Mouse (Mus musculus) thymus, postnatal 10 days (tissue): Measurements from ENCODE around the gene Kcnh8.
A peak's percentile ranks its signal among the peaks of the same experiment; 100 is the strongest.

Source experiments
- DNase-seq, 2 experiments: peaks; one replicate each; pipeline ENCODE4 v3.0.0; 2021; ENCODE audit warnings: low spot score in 2 of 2

Kcnh8 gene

GRCm38 (mm10) chr17:52602093-52602780 lies at the start of gene Kcnh8:
Gene Kcnh8 (plus strand): TSS chr17:52602709.
- peak; percentile 28 to 37 for DNase-seq

DNA sequence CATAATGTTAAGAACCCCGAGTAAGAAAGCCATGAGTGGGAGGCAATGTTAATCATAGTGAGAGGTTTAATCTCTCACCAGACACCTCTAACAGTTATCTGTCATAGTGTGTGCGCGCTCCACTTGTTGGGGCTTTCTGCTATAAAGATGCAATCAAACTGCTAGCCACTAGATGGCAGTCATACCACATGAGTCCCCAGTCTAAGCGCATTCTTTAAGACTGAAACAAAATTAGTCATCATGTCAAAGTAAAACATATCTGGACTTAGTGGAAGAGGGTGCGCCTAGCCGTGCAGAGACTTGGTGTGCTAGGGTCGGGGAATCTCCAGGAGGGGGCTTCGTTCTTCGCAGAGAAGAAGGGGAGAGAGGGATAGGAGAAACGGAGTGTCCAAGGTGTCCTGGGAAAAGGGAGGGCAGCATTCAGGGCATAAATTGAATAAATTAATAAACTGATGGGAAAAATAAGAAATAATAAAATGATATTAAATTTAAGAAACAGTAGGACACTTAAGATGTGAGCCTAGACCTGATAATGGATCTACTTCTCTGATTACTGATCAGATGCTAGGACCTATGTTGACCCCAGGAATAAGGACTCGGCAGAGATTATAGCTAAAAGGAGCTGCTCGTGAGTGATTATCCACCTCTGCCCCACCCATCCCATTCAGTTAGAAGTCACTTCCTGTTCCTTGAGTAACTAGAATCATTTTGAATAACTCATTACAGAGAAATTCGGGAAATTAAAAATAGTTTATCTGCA lies 42.4 kb upstream of the Kcnh8 start:
- peak; percentile 62 to 76 for DNase-seq

DNA sequence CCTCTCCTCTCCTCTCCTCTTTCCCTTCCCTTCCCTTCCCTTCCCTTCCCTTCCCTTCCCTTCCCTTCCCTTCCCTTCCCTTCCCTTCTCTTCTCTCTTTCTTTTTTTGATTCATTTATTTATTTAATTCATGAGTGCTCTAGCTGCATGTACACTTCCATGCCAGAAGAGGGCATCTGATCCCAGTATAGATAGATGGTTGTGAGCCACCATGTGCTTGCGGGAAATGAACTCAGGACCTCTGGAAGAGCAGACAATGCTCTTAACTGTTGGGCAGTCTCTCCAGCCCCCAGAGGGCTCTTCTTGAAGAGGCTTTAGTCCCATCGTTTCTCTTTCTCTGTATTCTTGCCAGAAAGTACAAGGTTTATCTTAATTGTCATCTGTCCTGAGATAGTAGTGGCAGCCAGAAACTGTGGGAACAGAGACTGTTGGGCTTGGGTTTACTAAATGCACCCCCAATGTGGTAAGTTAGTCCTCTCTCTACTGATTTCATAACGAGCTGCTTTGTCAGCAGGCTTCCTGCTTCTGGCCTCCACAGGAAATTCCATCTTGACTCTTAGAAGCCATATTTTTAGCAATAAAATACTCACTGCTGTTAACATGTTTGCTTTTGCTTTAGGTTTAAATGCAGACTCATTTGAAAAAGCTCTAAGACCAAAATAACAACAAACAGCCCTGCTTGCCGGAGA lies 36.9 kb upstream of the Kcnh8 start:
- DNase-seq: no peak

- peak in 1 of 2 experiments; percentile 31 for DNase-seq
These were observed 32.8 kb upstream of the Kcnh8 start for GRCm38 (mm10) chr17:52569584-52570270.

DNA sequence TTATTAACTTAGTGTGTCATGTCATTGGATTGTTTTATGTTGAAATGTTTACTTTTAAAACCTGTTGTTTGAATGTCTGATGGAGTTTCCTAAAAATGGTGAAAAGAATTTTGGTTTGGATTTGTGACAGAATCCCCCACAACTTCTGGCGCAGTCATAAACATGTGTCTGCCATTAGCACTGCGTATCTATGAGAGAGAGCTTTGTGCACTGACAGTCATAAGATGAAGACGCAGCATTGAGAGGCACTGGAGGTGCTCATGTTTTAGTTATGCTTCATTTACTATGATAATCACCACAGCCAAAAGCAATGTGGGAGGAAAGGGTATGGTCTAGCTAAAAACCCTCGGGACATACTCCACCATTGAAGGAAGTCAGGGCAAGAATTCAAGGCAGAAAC lies 30.3 kb upstream of the Kcnh8 start:
- no peak for DNase-seq

DNA sequence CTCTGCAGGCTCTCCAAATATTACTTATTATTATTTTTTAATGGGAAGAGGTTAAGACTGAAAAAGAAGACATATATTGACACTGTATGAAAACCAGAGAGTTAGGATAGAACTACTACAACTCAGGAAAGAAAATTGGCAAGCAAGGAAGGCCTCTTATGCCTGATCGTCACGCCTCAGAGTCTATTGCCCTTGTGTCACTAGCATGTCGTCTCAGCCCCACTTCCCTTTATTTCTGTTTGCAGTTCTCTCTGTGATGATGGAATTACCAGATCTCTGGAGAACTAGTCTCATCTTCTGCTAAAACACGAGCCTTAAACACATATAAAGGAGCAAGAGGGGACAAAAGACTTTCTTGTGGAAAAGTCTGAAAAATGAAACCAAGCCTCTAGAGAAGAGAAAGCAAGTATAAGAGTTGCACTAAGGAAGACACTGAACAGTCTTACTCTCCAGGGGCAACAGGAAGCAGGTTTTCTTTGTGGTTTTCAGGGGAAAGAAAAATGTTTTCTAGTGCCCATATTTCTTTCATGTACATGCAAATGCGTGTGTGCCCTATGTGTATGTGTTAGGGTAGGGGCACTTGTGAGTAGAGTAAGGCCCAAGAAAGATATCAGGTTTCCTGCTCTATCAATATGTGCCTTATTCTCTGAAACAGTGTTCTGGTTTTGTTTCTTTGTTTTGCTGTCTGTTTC lies 10.9 kb upstream of the Kcnh8 start:
- peak in 1 of 2 experiments; percentile 18 for DNase-seq

GRCm38 (mm10) chr17:52599141-52599540 lies 3.4 kb upstream of the Kcnh8 start:
- no peak for DNase-seq

DNA sequence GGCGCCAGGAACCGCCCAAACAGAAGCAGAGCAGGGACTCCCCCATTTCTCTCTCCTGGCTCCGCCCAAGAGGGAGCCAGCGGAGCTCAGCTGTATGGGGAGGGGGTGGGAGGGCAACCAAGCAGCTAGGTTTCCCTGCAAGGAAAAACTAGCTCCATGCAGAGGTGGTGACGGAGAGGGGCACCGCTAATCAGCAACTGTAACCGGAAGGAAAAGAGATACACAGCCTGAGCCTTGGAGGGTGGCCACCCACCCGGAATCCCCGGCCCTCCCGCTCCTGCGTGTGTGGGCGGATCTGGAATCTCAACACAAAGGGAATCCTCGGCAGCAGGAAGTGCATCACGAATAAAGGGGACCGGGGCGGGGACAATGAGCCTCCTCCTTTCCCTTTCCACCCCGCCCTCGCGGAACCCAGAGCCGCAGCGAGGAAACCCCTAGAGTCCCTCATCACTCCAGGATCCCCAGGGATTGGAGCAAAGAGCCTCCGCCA lies 1.6 kb upstream of the Kcnh8 start:
- DNase-seq: peak; percentile 38 to 43

DNA sequence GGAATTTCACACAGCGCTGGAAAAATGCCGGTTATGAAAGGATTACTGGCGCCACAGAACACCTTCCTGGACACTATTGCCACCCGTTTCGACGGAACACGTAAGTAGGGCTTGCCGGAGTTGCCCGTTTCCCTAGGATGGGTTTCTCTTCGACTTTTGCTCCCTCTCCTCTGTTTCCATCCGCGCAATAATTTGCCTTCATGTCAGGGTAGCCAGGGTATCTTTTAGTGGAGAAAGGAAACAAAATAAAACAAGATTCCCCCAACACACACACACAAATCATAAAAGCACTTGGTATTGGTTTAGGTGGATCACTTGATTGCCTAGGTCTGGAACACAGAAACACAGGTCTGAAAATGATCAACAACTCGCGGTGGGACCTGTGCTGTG lies 267 bp downstream of the Kcnh8 start:
- DNase-seq: no peak

GRCm38 (mm10) chr17:52603411-52603810 lies 902 bp downstream of the Kcnh8 start:
- DNase-seq: no peak

DNA sequence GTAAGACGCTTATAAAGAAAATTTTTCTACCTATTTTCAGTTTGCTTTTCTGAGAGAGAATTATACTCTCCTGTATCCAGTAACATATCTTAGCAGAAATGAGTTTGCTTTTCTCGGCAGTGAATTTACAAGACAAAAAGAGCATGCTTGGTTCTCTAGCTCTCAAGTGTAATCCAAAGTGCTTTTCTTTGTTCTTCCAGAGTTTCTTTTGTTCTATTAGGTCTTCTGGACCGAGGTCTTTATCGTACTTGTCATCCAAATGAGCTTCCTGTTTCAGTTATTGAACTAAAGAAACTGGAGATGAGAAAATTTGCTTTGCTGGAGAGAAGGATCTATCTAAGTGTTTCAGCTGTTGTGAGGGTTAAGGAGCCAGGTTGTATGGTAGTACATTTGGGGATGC lies 8.9 kb downstream of the Kcnh8 start:
- DNase-seq: no peak

DNA sequence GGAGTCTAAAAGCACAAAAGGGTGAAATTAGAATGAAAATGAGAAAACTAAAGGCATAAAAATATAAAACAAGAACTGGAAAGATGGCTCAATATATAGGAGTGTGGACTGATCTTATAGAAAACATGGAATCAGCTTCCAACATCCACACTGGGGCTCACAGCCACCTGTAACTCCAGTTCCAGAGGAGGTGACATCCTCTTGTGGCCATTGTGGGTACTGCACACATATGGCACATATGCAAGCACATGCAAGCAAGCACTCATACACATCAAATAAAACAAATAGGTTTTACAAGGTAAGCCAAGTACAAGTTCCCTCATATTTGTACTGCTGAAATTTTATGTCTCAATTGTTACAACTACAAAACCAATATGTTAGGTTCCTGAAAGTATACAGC lies 46.7 kb downstream of the Kcnh8 start:
- peak; percentile 9 to 23 for DNase-seq

DNA sequence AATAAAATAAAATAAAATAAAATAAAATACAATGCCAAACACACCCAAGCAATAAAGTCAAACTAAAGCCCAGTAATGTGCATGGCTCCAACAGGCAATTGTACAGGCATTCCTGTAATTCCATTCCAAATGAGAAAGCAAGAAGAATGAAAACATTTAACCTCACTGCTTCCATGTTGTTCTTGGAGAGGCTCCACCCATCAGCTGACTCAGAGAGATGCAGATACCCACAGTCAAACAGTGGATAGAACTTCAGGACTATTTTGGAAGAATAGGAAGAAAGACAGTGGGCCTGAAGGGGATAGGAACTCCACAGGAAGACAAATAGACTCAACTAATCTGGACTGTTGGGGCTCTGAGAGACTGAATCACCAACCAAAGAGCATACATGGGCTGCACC lies 89.5 kb downstream of the Kcnh8 start:
- DNase-seq: no peak

- no peak for DNase-seq
These were observed 99.4 kb downstream of the Kcnh8 start for GRCm38 (mm10) chr17:52701944-52702343.

DNA sequence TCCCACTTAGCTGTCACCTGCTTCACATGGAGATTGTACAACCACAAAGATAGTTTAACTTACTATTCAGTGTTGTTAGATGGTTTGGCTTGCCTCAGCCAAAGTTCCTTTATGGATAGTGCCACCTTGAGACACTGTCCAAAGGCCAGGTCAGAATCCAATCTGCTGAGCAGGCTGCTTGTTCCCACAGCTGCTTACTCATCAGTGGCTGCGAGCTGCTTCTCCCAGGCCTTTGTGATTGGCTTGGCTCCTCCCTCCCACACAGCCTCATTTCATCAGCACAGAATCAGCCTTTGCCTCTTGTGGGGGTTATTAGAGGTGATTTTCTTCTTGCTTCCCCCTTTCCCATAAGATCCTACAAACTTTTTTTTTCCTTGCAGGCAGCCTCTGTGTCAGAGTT lies 109.8 kb downstream of the Kcnh8 start:
- no peak for DNase-seq

- DNase-seq: no peak
These were observed 119.7 kb downstream of the Kcnh8 start for GRCm38 (mm10) chr17:52722214-52722613.

DNA sequence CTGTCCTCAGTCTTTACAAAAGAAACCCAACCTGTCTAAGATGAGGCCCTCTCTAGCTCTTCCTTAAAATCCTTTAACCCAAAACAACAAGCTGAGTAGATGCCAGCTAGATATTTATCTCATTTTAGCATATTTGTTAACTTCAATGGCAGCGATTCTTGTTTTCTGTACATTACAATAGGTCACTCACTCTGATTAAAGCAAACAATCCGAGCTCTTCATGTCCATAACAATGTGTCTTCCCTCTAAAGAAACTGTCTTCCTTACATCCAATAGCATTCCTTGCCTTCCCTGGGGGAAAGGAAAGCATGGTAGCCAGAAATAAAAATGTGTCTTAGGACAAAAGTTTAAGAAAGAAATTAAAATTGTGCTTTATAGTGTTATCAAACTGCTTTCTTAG lies 126.3 kb downstream of the Kcnh8 start:
- DNase-seq: no peak

- no peak for DNase-seq
These were observed 135.9 kb downstream of the Kcnh8 start for GRCm38 (mm10) chr17:52738436-52738835.

GRCm38 (mm10) chr17:52788151-52788550 lies 185.6 kb downstream of the Kcnh8 start:
- DNase-seq: no peak

DNA sequence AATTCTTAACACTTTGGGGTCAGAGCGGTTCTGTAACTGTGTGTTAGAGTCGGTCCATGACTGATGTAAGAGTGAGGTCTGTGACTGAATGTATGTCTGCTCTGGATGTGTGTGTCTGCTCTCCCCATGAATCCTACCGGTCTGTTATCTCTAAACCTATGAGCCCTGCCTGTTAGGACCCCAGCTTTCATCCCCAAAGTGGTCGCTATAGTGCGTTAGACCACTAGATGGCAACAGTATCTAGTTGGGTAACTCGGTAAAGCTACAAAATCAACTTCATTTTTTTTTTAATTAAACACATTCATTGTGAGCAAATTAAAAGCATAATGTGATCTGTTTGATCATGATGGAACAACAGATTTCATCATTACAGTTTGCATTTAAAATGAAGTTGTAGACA lies 202.0 kb downstream of the Kcnh8 start:
- DNase-seq: no peak

GRCm38 (mm10) chr17:52810773-52811172 lies 208.3 kb downstream of the Kcnh8 start:
- no peak for DNase-seq
